Mouse (Mus musculus) forebrain, embryonic 12.5 days (tissue): ENCODE measurements at regions not wholly inside any gene's neighbourhood (a gene's known extent, or its start where the extent isn't known, plus 50 kb on each side); places are given as distances from the start of the nearest gene placed in this dataset.

Source experiments
- ATAC-seq: fragments of 200-750 bp; cut with Nextera tagmentation; 2 replicates; pipeline ENCODE4 v1.8.0; 2017; ENCODE audit warnings: moderate TSS enrichment; ENCODE audit not compliant: low FRiP score
- H3K27ac ChIP-seq: fragments of 300-500 bp; sonication (generic); 2 replicates; pipeline ENCODE4 v1.5.1; 2016; ENCODE audit warnings: mild to moderate bottlenecking
- H3K27me3 ChIP-seq: fragments of 300-500 bp; sonication (generic); 2 replicates; pipeline ENCODE4 v1.6.1; 2016; ENCODE audit warnings: mild to moderate bottlenecking
- H3K36me3 ChIP-seq: fragments of 300-500 bp; sonication (generic); replicated peaks from 2 replicates; pipeline ENCODE4 v1.6.1; 2016; ENCODE audit warnings: mild to moderate bottlenecking
- H3K4me1 ChIP-seq: fragments of 300-500 bp; sonication (generic); 2 replicates; pipeline ENCODE4 v1.6.1; 2016
- H3K4me2 ChIP-seq: fragments of 300-500 bp; sonication (generic); 2 replicates; pipeline ENCODE4 v1.6.1; 2016; ENCODE audit warnings: mild to moderate bottlenecking, moderate library complexity
- H3K4me3 ChIP-seq: fragments of 300-500 bp; sonication (generic); replicated peaks from 2 replicates; pipeline ENCODE4 v1.5.1; 2016; ENCODE audit warnings: mild to moderate bottlenecking
- H3K9ac ChIP-seq: fragments of 300-500 bp; sonication (generic); 2 replicates; pipeline ENCODE4 v1.6.1; 2016; ENCODE audit warnings: mild to moderate bottlenecking
- H3K9me3 ChIP-seq: fragments of 300-500 bp; sonication (generic); 2 replicates; pipeline ENCODE4 v1.6.1; 2016
- WGBS: fragments of 180-500 bp; shearing (Covaris S2); methylation state at CpG from one replicate; pipeline ENCODE4 v1.1.7; 2016; 5-methylcytosine and 5-hydroxymethylcytosine counted together

DNA sequence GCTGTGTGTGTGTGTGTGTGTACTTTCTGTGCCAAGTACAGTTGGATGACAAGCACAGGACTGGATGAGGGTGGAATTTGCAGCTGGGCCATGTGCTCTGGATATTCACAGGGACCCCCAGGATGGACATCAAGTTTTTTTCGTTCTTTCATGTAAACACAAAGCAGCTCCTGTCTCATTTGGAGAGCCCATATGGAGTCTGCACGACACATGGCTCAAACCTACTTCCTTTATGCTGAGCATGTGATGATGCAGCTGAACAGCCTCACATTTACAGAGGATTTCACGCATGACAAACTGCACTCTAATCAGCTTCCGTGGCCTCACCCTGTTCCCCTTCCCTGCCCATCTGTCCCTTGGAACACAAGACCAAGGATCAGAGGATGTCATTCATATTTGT, 224.4 kb upstream of the Trib2 start:
- Histone ChIP-seq H3K9me3 (no peaks in the 10 kb centered on the region), H3K4me3 (no peak overlapping the region), H3K9ac (no peak overlapping the region), H3K4me2 (no peak overlapping the region), H3K36me3 (no peaks in the 10 kb centered on the region), H3K4me1 (peaks cover 5% of the 10 kb centered on the region; the same call in 1 of the 2 replicates), H3K27me3 (no peaks in the 10 kb centered on the region), H3K27ac (no peak overlapping the region)
- ATAC-seq = no peak
- WGBS = 42% methylated on average over 4 of the region's 4 CpGs

DNA sequence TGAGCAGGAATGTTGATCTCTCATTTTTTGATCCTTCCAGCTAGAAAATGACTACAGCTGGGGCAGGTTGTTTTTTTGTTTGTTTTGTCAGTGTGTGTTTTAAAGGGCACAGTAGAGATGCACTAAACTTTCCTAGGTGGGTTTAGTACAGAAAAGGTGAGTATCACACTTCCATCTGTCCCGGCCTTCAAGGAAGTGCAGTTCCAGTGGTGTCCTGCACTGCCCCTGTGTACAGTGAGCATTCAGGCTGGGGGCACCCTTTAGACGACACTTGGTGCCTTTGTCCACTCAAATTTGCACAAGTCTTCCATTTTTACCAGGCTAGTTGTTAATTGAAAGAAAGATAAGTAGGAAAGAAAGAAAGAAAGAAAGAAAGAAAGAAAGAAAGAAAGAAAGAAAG, 218.8 kb upstream of the Trib2 start:
- H3K4me2 ChIP-seq = no peak overlapping the region
- no peak for ATAC-seq
- H3K9ac ChIP-seq = no peak overlapping the region
- H3K27me3 ChIP-seq = no peaks in the 10 kb centered on the region
- no peak overlapping the region for H3K27ac ChIP-seq
- H3K4me1 ChIP-seq = no peaks in the 10 kb centered on the region
- no peaks in the 10 kb centered on the region for H3K36me3 ChIP-seq
- 33% methylated on average over 2 of the region's 2 CpGs for WGBS
- no peak overlapping the region for H3K4me3 ChIP-seq
- no peaks in the 10 kb centered on the region for H3K9me3 ChIP-seq

GRCm38 (mm10) chr12:16034691-16035515, 218.2 kb upstream of the Trib2 start:
- no peak for ATAC-seq
- Histone ChIP-seq H3K9ac (no peak overlapping the region), H3K36me3 (no peaks in the 10 kb centered on the region), H3K27ac (no peak overlapping the region), H3K27me3 (no peaks in the 10 kb centered on the region), H3K4me3 (no peak overlapping the region), H3K9me3 (no peaks in the 10 kb centered on the region), H3K4me2 (no peak overlapping the region), H3K4me1 (no peaks in the 10 kb centered on the region)

GRCm38 (mm10) chr12:16026654-16027053, 209.9 kb upstream of the Trib2 start:
- Histone ChIP-seq H3K9me3 (no peaks in the 10 kb centered on the region), H3K36me3 (no peaks in the 10 kb centered on the region), H3K9ac (no peak overlapping the region), H3K27ac (no peak overlapping the region), H3K4me1 (no peaks in the 10 kb centered on the region; the same call in 1 of the 2 replicates), H3K4me2 (no peak overlapping the region), H3K27me3 (no peaks in the 10 kb centered on the region), H3K4me3 (no peak overlapping the region)
- no peak for ATAC-seq
- WGBS = 31% methylated on average over 1 of the region's 1 CpGs

- Histone ChIP-seq H3K4me2 (no peak overlapping the region), H3K4me1 (no peaks in the 10 kb centered on the region; the same call in 1 of the 2 replicates), H3K9me3 (no peaks in the 10 kb centered on the region), H3K4me3 (no peak overlapping the region), H3K36me3 (no peaks in the 10 kb centered on the region), H3K9ac (no peak overlapping the region), H3K27ac (no peak overlapping the region), H3K27me3 (no peaks in the 10 kb centered on the region)
- 94% methylated on average over 7 of the region's 7 CpGs for WGBS
- no peak for ATAC-seq
Observed at GRCm38 (mm10) chr12:16023273-16023672, 206.6 kb upstream of the Trib2 start.

DNA sequence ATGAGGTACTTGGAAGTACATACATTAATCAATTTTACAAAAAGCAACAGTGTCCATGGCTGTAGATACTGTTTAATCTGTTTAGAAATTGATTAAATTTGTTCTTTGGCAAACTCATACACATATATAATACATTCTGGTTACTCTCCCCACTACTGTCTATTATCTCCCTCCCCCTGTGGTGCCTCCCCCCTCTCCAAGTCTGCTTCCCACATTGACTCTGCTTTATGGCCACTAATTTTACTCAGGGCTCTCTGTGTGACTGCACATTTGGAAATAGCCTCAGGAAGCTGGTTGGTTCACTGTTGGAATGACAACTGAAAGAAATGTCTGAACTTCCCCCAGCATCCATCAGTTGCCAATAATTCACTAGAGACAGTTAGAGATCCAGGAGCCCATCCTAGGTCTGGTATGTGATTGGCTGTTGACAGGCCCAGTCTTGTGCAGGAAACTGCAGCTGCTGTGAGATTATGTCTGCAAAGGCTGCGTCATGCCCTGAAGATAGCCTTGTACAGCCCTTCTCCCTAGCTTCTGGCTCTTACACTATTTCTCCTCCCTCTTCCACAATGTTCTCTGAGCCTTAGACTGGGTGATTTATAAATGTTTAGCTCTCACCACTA, 204.6 kb upstream of the Trib2 start:
- H3K4me3 ChIP-seq = no peak overlapping the region
- H3K27ac ChIP-seq = no peak overlapping the region
- H3K9ac ChIP-seq = no peak overlapping the region
- WGBS = 88% methylated on average over 1 of the region's 1 CpGs
- no peaks in the 10 kb centered on the region for H3K4me1 ChIP-seq
- ATAC-seq = no peak
- no peaks in the 10 kb centered on the region for H3K36me3 ChIP-seq
- no peak overlapping the region for H3K4me2 ChIP-seq
- no peaks in the 10 kb centered on the region for H3K9me3 ChIP-seq
- no peaks in the 10 kb centered on the region for H3K27me3 ChIP-seq

DNA sequence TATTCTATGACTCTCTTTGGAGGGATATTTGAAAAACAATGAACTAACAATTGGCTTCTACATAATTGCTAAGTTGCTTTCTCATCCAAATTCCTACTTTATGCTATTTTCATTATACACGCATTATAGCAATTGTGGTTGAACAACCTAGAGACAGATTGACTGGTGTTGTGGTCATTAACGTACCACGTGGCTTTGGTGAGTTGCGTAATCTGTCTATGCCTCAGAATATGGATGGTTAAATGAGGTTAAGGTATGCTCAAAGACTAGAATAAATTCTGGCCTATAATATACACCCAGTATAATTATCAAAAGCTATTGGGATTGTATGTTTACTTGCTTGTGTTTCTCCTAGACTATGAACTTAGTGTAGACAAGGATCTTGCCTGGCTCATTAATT, 201.5 kb upstream of the Trib2 start:
- H3K36me3 ChIP-seq = no peaks in the 10 kb centered on the region
- no peaks in the 10 kb centered on the region for H3K9me3 ChIP-seq
- H3K27ac ChIP-seq = no peak overlapping the region
- no peak overlapping the region for H3K4me2 ChIP-seq
- 96% methylated on average over 4 of the region's 4 CpGs for WGBS
- no peaks in the 10 kb centered on the region for H3K4me1 ChIP-seq
- no peak overlapping the region for H3K9ac ChIP-seq
- H3K4me3 ChIP-seq = no peak overlapping the region
- no peak for ATAC-seq
- no peaks in the 10 kb centered on the region for H3K27me3 ChIP-seq

DNA sequence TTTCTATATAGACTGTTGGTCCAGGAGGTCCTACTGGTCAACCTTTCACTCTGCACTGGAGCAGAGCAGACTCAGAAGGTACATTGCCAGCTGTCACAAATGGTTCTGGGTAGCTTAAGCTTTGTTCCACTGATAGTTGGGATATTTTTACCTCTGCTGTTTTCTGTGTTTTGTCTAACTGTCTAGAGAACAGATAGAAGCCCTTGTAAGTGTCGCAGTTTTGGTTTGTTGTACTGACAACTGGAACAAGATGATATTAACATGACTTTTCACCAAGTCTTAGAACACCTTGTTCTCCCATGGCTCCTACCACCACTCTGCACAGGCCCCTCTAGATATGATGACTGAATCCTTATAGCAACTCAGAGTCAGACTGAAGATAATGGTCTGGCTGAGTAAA, 199.9 kb upstream of the Trib2 start:
- Histone ChIP-seq H3K4me2 (no peak overlapping the region), H3K4me3 (no peak overlapping the region), H3K27ac (no peak overlapping the region), H3K36me3 (no peaks in the 10 kb centered on the region), H3K9me3 (no peaks in the 10 kb centered on the region), H3K9ac (no peak overlapping the region), H3K27me3 (no peaks in the 10 kb centered on the region), H3K4me1 (0 out of 2 replicates have a peak, but pooled peaks cover 3% of the 10 kb centered on the region)
- no peak for ATAC-seq
- 87% methylated on average over 1 of the region's 1 CpGs for WGBS

GRCm38 (mm10) chr12:16015596-16015995, 198.9 kb upstream of the Trib2 start:
- Histone ChIP-seq H3K4me1 (0 out of 2 replicates have a peak, but pooled peaks cover 3% of the 10 kb centered on the region), H3K9me3 (no peaks in the 10 kb centered on the region), H3K9ac (no peak overlapping the region), H3K4me3 (no peak overlapping the region), H3K4me2 (no peak overlapping the region), H3K36me3 (no peaks in the 10 kb centered on the region), H3K27me3 (no peaks in the 10 kb centered on the region), H3K27ac (no peak overlapping the region)
- 91% methylated on average over 8 of the region's 8 CpGs for WGBS
- no peak for ATAC-seq

DNA sequence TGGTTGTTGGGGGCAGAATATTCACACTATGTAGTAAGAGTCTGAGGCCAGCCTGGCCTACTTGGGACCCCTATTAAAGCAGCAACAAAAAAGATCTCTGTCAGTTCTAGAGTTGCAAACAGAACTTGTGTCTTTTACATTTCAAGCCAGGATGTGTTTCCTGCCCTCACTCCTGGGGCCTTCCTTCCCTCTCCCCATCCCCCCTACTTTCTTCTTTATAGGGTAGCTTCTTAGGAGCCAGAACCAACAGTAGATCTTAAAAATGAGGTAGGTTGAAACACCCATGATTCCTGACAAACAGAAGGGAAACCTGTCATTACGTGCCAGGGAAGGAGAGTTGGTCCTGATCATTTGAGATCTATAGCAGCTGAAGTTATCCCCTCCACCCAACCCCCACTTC, 198.0 kb upstream of the Trib2 start:
- H3K4me3 ChIP-seq = no peak overlapping the region
- 88% methylated on average over 1 of the region's 1 CpGs for WGBS
- H3K36me3 ChIP-seq = no peaks in the 10 kb centered on the region
- 0 out of 2 replicates have a peak, but pooled peaks cover 3% of the 10 kb centered on the region for H3K4me1 ChIP-seq
- H3K27me3 ChIP-seq = no peaks in the 10 kb centered on the region
- no peaks in the 10 kb centered on the region for H3K9me3 ChIP-seq
- ATAC-seq = no peak
- H3K9ac ChIP-seq = no peak overlapping the region
- H3K4me2 ChIP-seq = no peak overlapping the region
- no peak overlapping the region for H3K27ac ChIP-seq

DNA sequence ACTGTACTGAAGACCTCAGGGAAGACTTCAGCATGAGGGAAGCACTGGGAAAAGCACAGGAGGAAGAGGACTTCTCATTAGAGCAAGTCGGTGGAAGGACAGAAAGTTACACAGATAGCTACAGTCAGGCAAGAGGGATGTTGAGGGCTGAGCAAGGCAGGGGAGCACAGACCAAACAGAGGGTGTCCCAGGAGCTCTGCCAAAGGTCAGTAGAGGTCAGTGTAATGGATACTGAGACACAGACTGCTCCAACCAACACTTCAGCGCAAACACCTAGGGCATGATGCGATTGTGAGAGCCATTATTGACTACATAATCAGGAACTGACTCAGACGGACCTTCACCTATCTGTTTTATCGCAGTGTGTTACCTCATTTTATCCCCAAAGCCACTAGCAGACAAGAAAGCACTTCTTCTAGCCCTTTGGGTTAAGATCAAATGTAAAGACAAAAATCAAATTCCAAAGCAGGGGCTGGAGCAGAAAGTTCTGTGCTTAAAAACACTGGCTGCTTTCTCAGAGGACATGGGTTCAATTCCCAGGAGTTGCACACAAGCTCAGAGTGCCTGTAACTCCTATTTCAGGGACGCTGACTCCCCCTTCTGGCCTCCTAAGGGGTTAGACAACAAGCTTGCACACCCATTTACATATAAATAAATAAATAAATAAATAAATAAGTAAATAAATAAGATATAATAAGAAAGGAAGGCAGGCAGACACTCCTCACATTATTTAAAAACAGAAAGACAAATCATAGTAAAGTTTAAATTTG, 197.3 kb upstream of the Trib2 start:
- no peak overlapping the region for H3K27ac ChIP-seq
- no peak for ATAC-seq
- WGBS = 89% methylated on average over 6 of the region's 6 CpGs

DNA sequence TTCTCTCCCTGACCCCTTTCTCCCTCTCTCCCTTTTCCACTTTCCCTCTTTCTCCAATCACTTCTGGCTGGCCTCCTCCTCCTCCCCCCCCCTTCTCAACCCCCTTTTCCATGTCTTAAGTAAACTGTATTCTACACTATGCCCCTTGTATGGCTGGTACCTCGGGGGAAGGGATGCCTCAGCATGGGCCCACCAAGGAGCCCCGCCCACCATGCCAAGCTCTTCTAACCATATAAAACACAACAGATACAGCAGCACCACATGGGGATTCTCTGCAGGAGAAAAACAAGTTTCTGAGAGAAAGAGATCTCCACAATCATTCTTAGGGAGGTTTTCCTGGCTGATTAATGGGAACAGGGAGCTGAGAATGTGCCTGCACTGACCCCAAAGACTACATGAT, 196.6 kb upstream of the Trib2 start:
- Histone ChIP-seq H3K4me3 (no peak overlapping the region), H3K9me3 (no peaks in the 10 kb centered on the region), H3K4me2 (no peak overlapping the region), H3K9ac (no peak overlapping the region), H3K27me3 (no peaks in the 10 kb centered on the region), H3K36me3 (no peaks in the 10 kb centered on the region), H3K27ac (no peak overlapping the region), H3K4me1 (peaks cover 11% of the 10 kb centered on the region)
- WGBS = 80% methylated on average over 2 of the region's 2 CpGs
- no peak for ATAC-seq

More for the DNA sequence above, 197.3 kb upstream of the Trib2 start:
- Histone ChIP-seq H3K4me2 (no peak overlapping the region), H3K4me1 (peaks cover 6% of the 10 kb centered on the region), H3K27me3 (no peaks in the 10 kb centered on the region), H3K36me3 (no peaks in the 10 kb centered on the region), H3K4me3 (no peak overlapping the region), H3K9me3 (no peaks in the 10 kb centered on the region), H3K9ac (no peak overlapping the region)
